Mouse (Mus musculus) mouse embryonic stem cell (cell line): Measurements from ENCODE around the gene Ccdc57.
"Not testable (repeated sequence)": the region's sequence is repeated elsewhere in the genome, so short reads cannot be mapped to it uniquely, and the experiment has no call there.

Experiments used
- in situ Hi-C, 2 experiments: fragments of 300-500 bp; cut with MboI; formaldehyde crosslinking; loops; 1 replicate in 1 of 2; 3 replicates in 1 of 2; pipeline ENCODE4 v1.14.3; 2019 to 2020; ENCODE audit warnings: low sequenced_read_pairs in 2 of 2, low pct_unique_long_range_greater_than_20kb in 1 of 2, mixed read lengths in 1 of 2; ENCODE audit not compliant: unreplicated experiment in 1 of 2

Gene Ccdc57

GRCm38 (mm10) chr11:120873206-120873605 lies 59.5 kb downstream of the Ccdc57 start:
- in situ Hi-C loops, result no loop called here

- in situ Hi-C loops, result no loop called here
These were observed 61.2 kb downstream of the Ccdc57 start for GRCm38 (mm10) chr11:120871521-120871920.

GRCm38 (mm10) chr11:120865816-120866215 lies 66.9 kb downstream of the Ccdc57 start:
- in situ Hi-C loops, result no loop called here

GRCm38 (mm10) chr11:120862819-120863218 lies 69.9 kb downstream of the Ccdc57 start:
- in situ Hi-C loops, result no loop called here

GRCm38 (mm10) chr11:120855938-120856337 lies 76.7 kb downstream of the Ccdc57 start:
- in situ Hi-C loops, result not testable (repeated sequence)

GRCm38 (mm10) chr11:120853788-120854187 lies 78.9 kb downstream of the Ccdc57 start:
- in situ Hi-C loops, result no loop called here

- in situ Hi-C loops, result no loop called here
These were observed 79.5 kb downstream of the Ccdc57 start for GRCm38 (mm10) chr11:120853158-120853557.

- in situ Hi-C loops, result no loop called here
These were observed 80.4 kb downstream of the Ccdc57 start for GRCm38 (mm10) chr11:120852083-120852935.

- in situ Hi-C loops, result no loop called here
These were observed 81.1 kb downstream of the Ccdc57 start for GRCm38 (mm10) chr11:120851582-120851981.

GRCm38 (mm10) chr11:120851132-120851531 lies 81.5 kb downstream of the Ccdc57 start:
- in situ Hi-C loops, result no loop called here

GRCm38 (mm10) chr11:120850331-120851030 lies 82.2 kb downstream of the Ccdc57 start:
- in situ Hi-C loops, result no loop called here

- in situ Hi-C loops, result no loop called here
These were observed 85.8 kb downstream of the Ccdc57 start for GRCm38 (mm10) chr11:120846725-120847475.

GRCm38 (mm10) chr11:120844329-120844728 lies 88.3 kb downstream of the Ccdc57 start:
- in situ Hi-C loops, result no loop called here

GRCm38 (mm10) chr11:120833555-120834280 lies 99.0 kb downstream of the Ccdc57 start:
- in situ Hi-C loops, result no loop called here

GRCm38 (mm10) chr11:120832962-120833361 lies 99.7 kb downstream of the Ccdc57 start:
- in situ Hi-C loops, result not testable (repeated sequence)

GRCm38 (mm10) chr11:120831659-120832440 lies 100.8 kb downstream of the Ccdc57 start:
- in situ Hi-C loops, result no loop called here

- in situ Hi-C loops, result no loop called here
These were observed 102.0 kb downstream of the Ccdc57 start for GRCm38 (mm10) chr11:120830686-120831085.
